Mouse (Mus musculus) lung, adult 18-20 months (tissue): ENCODE measurements around the gene Olfr19.
"Not testable (repeated sequence)": the region's sequence is repeated elsewhere in the genome, so short reads cannot be mapped to it uniquely, and the experiment has no call there.

ENCODE experiments used
- DNase-seq, 2 experiments: peaks; one replicate each; pipeline ENCODE4 v3.0.0; 2022; ENCODE audit warnings: mixed read lengths in 2 of 2

Gene Olfr19

DNA sequence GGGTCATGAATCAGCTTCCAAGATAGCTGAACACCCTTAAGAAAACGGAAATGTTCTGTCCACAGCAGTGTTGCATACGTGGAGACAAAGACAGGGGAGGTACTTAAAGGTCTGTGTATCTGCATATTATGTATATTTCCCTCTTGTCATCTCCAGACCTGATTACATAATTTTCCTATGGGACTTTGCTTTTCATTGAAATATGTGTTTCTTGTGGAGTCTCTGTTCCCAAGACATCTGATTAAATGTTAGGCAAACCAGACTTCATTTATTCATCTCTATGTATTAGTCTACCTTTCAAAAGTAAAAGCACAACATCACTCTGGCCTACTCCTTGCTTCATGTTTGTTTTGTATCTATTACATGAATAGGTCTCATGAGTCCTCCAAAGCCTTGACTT lies at the start of gene Olfr19:
TSS of gene Olfr19 (minus strand) at position 101 of the 400 bp plus-strand sequence.
- no peak for DNase-seq

DNA sequence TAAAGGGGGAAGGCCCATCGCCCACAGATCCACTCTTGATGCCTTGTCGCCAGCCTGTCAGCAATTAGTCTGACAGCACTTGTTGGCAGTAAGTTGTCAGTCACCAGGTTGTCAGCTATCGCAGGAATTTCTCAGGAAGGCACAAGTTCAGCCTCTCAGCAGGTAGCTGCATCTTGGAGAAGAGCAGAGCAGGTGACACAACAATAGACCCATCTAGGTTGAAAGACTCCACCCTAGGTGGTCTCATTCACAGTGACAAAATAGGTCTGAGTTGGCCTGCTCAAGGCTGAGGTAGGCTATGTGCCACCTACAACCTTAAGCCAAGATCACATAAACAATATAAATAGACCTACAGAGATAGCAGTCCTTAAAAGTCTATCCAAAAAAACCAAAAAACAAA lies 8.8 kb upstream of the Olfr19 start:
- no peak for DNase-seq

DNA sequence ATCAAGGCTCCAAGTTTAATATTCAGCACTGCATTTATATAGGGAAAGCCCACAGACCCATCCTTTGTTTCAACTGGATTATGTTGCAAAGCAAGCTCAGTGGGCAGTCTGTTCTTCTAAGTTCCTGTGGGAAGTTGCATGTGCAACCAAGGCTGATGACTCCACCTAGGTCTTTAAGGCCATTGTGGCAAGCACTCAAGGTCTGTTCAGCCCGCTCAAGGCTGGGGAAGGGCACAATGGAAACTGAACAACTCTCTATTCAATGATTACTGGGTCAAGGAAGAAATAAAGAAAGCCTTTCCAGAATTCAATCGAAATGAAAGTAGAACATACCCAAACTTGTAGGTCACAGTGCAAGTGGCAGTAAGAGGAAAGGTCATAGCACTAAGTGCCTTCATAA lies 7.8 kb upstream of the Olfr19 start:
- no peak for DNase-seq

DNA sequence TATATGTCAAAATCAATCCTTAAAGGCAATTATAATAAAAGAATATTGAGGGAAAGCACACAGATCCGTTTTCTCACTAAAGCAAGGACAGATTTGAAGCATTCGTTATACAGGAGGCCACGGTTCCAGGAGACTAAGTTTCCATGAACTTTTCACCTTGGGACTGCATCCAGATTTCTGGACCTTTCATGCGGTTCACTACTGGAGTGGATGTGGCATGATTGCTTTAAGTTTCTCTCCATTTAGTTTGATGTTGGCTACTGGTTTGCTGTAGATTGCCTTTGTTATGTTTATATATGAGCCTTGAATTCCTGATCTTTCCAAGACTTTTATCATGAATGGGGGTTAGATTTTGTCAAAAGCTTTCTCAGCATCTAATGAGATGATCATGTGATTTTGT lies 11.2 kb downstream of the Olfr19 start:
- no peak for DNase-seq

DNA sequence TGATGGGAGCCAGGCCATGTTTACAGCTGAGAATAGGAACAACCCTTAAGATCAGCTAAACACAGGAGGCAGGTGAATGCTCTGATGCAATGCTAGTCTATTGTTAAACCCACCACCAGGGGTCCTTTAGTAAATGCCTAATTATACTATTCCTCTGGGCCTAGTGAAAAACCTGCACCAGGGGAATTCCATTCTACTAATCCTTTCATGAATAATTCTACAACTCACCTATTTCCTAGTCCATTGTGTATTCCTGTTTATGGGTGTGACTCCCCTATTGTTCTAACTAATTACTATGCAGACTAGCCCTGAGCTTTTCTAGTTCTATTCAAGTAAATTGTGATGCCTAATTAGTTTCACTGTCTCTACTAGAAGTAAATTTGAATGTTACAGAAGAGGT lies 11.7 kb downstream of the Olfr19 start:
- not testable (repeated sequence) for DNase-seq

DNA sequence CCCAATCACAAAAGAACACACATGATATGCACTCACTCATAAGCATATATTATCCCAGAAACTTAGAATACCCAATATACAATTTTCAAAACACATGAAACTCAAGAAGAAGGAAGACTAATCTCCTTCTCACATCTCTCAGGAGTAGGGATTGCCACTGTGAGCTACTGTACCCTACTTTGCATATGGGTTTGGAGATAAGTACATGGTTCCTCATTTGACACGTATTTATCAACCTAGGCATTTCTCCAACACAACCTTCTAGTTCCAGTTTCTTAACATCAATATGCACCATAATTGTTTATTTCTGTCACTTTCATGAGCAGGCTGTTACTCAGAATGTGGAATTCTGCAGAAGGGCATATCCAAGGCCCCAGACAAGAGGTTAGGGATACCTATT lies 31.1 kb downstream of the Olfr19 start:
- no peak for DNase-seq

DNA sequence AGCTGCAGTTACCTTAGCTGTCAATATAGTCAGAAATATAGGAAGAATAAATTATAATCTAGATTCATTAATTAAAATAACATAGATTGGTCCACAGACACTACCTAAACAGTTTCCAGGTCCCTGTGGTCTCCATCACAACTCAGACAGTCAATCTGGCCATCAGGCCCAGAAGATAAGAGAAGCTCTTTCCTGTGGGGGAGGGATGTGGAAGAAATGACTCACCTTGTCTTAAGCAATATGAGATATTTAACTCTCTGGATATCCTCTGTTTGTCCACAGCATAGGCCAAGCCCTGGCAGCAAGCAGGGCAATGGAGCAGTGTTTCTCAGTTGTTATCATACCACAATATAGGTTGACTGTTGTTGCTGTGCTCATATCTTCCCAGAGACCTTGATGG lies 42.5 kb downstream of the Olfr19 start:
- DNase-seq: no peak
